Mouse (Mus musculus) kidney, adult 11 months (tissue): ENCODE results near the gene Mrpl42.

Source experiments
- DNase-seq: peaks from one replicate; pipeline ENCODE4 v3.0.0; 2022

Mrpl42 gene

DNA sequence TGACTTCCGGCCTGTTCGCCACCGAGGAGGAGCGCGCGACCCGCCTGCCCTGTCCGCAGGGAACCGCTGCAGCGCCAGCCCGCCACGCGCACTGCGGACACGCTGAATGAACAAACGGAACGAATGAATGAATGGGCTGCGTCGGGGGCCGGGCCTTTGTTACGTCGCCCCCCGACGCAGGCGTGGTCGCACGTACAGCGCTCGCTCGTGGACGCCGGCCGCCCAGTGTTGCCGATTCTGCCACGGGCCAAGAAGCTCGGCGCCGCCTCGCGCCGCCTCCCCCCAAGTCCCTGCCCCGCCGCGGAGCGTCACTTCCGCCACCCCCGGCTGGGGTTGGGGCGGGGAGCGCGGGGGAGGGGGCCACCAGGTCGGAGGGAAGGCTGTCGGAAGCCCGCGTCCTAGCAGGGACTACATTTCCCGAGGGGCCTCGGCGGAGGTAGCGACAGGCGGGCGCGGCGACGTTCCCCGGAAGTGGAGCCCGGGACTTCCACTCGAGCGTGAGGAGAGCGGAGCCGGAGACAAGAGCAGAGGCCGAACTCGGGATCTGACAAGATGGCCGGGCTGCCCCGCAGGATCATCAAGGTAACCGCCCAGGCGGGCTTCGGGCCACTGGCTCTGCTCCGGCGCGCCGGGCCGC is 13.0 kb upstream of the Mrpl42 start, which contains the start of gene Ube2n:
Gene Ube2n, plus strand, starts transcription at position 490 of the 637 bp plus-strand sequence.
- DNase-seq = peak; percentile 98

DNA sequence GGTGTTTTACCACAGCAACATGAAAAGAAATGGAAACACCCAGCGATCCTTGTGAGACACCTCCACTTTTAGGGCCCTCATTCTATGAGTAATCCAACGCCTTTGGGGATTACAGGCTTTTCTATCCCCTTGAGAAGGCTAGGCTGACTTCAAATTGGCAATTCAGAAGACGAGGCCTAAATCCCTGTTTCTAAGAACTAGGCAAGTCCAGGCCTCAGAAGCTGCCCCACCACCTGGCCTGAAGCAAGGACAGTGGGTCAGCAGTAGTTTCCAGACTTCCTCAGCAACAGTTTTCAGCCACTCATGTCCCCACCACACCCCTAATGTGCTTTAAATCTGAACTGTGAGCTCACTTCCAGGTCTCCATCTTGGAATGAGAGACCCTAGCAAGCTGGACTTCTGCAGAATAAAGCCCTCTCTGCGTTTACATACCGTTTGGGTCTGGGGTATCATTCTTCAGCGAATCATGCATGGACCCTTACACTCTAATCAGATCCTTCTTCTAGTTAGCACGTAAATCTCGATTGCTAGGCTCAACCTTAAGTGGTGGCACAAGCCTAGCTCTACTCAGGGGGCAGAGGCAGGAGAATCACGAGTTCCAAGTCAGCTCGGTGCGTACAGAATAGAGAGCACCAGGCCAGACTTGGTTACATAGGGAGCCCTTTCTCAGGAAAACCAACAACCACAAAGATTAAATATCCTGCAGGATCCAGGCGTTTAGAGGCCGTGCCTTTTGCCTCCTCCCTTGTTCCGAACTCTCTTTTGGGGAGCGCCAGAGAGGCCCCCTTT is 12.2 kb upstream of the Mrpl42 start:
- no peak for DNase-seq

DNA sequence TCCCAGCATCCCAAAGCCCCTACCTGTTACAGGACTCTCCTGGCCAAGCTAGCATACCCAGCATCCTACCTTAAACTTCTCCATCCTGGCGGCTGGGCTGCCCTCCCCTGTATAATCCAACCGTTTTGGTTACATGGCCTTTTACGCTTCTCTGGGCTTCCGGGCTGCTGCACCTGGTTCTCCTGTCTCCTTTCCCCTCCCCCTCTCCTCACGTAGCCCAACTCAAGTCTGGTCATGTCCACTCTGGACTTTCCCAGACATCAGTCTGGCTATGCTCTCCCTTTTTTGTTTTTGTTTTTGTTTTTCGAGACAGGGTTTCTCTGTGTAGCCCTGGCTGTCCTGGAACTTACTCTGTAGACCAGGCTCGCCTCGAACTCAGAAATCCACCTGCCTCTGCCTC is 10.9 kb upstream of the Mrpl42 start:
- no peak for DNase-seq

DNA sequence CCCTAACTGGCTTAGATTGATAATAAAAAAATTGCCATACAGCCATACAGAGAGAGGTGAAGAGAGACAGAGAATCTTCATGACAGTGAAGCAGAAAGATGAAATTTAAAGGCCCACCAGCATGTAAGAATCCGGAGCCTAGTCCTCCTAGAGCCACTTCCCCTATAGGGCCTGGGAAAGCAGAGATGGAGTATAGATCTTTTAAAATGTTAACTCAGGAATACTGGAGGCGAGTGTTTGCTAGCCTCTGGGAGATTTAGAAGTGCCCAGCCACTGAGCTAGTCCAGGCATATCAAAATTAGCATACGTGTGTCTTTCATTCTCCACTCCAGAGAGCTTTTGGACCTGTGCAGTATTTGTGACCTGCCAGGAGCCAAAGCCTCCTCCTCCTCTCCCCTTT is 7.5 kb upstream of the Mrpl42 start:
- no peak for DNase-seq

DNA sequence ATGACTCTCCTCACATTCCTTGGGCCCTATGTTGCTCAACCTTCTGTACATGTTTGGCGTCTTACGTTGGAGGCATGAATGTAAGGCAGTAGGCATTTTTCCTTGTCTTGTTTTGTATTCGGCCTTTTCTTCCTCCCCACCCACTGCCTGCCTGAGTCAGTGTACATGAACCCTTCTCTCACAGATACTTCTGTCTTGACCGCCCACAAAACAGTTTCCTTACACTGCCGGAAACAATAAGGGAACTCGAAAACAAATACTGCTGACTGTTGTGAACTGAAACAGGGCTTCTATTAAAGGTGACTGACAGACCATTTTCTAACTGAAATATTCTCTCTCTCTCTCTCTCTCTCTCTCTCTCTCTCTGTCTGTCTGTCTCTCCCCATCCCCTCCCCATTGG is 7.1 kb upstream of the Mrpl42 start:
- no peak for DNase-seq

DNA sequence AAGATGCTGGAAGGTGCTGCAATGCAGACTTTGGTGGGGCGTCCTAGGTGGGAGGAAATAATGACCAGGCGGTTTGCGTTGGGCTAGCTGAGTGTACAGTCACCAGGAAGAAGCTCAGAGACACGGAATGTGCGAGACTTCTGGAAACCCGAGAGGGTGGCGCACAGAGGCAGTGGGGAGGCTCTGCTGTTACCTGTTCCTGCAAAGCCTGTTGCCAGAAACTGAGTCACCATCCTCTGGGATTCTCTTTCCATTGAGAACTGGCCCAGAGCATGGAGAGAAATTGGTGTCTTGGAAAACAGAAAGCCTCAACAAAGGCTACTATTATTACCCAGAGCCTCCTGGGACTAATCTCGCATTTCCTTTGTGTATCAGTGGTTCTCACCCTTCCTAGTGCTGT is 6.4 kb upstream of the Mrpl42 start:
- DNase-seq = no peak

DNA sequence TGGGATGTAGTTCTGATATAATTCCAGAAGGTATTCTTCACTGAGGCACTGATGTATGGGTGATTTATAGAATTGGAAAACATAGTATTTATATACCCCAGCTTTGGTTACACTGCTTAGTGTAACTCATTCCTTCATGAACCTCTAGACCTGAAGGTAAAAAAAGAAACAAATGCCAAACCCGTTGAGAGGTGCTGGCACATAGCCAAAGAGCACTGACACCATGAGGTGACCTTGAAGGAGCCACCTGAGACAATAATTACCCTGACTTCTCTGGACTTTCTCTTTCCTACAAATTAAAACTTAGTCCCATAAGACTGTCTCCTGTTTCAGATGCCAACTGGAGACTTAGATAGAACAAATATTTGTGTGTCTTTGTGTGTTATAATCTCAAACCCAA is 2.6 kb upstream of the Mrpl42 start:
- DNase-seq = peak; percentile 35

DNA sequence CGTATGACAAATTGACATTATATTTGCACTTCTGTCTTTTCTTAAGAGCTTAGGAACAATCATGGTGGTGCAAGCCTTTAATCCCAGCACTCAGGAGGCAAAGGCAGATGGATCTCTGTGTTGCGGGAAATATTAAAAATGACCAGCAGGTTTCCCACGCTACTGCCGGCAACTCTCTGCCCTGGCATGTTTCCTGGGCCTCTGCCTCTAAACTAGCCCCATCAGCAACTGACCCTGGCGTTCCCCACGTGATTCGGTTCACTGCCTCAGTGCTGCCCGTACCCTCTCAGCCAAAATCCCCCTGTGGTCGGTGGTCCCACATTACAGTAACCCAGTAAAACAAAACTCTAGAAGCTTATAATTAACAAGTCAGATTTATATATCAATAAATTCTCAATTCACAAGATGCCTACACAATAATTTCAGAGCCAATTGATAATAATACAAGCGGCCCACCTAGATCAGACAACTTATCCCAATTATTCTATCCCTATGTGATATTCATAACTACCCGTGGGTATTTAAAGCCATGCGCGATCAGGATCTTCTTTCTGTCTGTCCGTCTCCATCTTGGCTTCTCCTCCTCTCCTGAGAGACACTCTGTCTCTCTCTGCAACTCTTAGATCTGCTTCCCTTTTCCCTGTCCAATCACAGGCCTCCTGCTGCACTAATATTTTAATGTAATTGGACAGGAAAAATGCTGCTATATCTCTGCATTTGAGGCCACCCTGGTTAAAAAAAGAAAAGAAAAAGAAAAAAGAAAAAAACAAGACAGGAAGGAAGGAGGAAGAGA is 1.9 kb upstream of the Mrpl42 start:
- no peak for DNase-seq

DNA sequence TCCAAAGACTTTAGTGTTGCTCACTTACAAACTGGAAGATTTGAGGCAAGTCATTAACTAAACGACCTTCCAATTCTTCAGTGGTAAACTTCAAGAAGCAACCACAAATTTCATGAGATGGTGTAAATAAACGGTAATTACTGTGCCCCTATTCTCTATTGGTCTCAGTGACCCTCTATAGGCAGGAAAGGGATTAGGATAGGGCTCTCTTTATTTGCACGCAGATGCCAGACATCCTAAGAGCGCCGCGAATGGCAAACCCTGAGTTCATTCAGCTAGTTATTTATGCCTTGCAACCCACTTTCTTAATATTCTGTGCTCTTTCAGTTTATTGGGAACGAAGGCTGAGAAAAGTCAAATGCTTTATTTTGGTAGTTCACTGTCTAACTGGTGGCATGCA is 707 bp downstream of the Mrpl42 start:
- no peak for DNase-seq

DNA sequence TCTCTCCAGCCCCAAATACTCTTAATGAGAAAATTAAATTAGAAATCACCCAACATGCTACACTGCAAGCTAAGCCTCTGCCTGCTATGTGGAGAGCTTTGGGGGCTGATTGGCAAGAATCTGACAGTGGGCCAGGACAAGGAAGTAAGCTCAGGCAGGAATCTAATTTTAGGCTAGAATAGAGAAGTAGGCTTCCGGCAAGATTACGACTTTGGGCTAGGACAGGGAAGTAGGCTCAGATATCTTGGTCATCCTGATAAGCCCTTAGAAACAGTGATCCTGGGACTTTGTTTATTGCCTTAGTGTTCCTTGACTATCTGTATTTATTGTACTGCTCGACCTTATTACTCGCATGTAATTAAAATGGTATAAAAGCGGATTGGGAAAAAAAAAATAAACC is 7.5 kb downstream of the Mrpl42 start:
- no peak for DNase-seq

DNA sequence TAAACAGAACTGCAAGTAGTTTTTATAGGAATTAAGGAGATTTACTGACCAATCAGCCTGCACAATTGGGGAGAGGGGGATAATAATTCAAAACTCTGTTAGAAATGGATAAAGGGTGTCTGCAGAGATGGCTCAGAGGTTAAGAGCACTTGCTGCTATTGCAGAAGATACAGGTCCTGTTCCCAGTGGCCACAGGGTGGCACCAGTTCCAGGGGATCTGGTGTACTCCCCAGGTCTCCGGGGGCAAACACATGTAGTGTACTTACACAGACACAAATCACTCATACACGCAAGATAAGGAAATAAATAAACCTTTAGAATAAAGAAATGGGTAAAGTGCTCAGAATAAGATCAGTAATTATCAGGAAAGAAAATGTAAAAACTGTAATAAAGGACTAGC is 12.1 kb downstream of the Mrpl42 start:
- no peak for DNase-seq

DNA sequence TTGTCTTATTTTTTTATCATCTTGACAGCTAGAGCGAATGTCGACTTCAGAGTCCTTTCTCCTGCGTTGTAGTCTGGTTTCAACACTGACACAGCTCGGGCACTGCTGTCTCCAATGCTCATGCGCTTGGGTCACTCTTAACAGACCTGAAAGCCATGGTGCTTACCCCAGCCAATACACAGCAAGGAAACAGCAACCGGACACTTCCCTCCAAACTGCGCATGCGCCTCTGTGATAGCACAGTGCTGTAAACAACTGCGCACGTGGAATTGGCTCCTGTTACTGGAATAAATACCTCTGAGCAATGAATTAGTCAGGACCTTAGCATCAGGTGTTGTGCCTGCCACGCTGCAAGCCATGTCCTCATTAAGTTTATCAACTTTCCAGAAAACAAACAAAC is 24.2 kb downstream of the Mrpl42 start:
- DNase-seq = no peak

DNA sequence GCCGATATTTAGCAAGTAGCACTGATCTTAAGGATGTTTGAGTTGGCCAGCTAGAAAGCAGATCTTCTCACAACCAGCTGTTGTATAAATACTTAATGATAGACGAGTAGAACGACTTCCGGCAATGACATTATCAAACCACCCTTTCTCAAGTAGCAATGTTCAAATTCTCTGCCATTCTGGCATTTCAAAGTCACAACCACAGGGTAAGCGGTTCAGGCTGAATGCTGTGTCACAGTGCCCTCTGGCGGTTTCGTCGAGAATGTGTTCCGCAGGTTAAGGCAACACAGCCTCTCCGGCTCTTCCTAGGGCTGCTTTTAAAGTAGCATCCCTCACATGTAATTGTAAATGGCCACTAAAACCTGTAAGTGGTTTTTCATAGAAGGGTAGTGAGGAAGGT is 25.8 kb downstream of the Mrpl42 start:
- peak; percentile 56 for DNase-seq

DNA sequence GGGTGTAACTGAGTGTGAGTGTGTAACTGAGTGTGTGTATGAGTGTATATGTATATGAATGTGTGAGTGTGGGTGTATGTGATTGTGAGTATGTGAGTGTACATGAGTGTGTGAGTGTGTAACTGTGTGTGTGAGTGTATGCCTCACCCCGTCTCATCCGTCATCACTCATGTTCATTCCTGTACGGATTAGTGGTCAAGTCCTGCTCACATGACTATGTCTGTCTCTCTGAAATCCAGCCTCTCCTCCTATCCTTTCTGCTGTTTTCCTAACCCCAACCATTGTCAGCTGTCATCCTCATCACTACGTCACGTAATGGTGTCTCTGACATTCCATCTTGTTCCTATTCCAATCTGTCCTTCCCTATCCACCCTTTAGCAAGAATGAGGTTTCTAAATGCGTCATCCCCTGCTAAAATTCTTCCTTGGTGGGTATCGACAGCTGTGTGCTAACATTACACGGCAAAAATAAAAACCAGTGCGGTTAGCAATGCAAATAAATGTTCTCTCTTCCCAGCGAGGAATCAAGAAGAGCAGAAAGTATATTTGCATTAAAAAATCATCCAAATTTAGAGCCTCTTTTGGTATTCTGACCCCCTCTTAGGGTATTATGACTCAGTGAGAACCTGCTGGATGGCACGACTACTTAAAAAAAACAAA is 29.7 kb downstream of the Mrpl42 start:
- no peak for DNase-seq

DNA sequence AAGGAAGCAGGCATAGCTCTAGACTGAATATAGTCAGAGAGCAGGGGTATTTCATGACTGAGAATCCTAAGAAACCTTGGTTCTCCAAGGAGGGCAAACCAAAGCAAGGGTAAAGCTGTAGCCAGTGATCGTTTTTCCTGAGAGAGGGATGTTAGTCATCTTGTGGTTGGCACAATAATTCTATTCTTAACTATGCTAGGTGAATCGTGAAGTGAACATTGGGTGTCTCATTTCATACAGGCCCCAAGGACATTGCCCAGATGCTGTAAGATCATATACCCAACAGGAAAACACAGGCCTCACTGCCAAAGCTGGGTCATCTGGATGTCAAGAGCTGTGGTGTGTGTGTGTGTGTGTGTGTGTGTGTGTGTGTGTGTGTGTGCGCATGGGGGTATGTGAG is 30.6 kb downstream of the Mrpl42 start:
- no peak for DNase-seq

DNA sequence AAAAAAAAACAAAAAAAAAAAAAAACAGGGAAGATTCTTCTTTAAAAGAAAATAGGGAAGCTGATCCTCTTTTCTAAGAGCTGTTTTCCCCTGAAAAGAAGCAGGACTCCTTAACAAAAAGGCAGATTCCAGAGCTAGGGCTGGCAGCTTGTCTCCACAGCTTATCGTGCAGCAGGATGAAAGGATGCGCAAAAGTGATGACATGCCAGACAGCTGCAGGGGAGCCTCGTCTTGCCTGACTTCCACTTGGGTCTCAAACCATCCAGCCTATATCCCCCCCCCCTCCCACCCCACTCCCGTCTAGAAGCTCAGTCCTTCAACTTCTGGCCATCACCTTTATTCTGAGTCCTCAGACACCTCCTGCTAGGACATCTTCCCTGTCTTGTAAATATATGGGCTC is 32.8 kb downstream of the Mrpl42 start:
- DNase-seq = no peak

DNA sequence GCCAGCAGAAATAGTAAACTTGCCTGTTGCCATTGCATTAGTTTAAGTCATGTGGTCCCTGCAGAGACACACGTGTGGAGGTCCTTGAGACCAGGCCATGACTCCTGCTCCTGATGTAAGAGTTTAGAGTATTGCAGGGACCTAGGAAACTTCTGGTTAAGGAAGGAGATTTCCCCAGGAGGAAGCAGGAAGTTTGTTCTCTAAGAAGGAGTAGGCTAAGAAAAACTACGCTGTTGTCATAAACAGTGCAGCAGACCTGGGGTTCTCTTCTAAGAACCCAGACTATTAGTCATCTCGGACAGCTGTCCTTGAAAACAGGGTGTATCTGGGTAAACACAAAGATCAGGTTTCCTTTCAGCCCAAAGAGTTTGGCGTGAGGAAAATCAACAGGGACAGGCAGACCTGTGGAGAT is 36.2 kb downstream of the Mrpl42 start:
- DNase-seq = no peak

DNA sequence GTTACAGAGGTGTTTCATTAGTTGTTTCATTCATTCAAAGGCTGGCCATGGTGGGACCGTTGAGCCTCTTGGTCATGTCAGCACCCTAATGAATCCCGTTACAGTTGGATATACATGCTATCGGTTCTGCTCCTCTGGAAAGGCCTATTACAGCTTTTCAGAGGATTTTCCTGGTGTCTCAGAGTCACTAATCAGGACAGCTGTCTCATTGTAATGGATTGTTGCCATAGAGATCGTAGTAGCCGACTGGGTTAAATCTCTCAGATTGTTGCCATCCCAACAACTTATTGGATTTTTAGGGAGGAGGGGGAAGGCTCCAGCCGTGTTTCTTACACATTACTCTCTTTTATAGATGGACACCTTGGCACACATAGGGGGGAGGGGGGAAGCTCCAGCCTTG is 37.2 kb downstream of the Mrpl42 start:
- DNase-seq = no peak

DNA sequence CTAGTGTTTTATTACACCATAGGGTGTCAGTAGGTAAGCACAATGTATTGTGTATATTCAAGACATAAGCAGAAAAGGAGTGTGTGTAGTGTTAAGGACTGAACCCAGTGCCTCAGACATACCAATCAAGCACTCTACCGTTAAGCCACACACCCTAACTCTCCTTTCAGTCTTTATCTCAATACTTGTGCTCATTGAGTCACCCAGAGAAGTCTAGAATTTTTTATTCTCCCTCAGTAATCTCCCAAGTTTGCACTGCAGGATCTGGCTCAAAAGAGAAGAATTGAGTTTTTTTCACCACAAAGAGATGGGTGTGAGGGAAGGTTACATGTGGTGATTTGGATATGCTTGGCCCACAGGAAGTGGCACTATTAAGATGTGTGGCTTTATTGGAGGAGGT is 39.5 kb downstream of the Mrpl42 start:
- DNase-seq = no peak

DNA sequence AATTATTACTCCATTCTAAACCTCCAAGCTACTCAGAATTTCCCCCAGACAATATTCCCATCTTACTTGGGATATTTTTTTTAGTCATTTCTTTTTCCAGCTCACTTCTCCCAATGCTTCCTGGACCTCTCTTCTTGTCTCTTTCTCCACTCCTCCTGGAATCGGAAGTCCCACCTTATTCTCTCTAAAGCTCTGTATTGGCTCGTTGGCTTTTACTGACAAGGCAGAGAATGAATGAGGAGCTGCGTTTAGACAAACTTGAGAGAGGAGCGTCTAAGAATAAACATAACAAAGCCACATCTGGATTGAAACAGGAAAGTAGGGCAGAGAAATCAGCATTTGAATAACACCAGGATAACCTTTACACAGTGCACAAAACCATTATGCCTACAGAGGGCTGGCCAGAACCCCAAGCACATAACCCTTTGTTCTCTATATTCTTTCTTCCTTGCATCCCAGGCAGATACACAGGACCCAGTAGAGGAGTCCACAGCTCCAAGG is 40.6 kb downstream of the Mrpl42 start:
- DNase-seq = no peak

DNA sequence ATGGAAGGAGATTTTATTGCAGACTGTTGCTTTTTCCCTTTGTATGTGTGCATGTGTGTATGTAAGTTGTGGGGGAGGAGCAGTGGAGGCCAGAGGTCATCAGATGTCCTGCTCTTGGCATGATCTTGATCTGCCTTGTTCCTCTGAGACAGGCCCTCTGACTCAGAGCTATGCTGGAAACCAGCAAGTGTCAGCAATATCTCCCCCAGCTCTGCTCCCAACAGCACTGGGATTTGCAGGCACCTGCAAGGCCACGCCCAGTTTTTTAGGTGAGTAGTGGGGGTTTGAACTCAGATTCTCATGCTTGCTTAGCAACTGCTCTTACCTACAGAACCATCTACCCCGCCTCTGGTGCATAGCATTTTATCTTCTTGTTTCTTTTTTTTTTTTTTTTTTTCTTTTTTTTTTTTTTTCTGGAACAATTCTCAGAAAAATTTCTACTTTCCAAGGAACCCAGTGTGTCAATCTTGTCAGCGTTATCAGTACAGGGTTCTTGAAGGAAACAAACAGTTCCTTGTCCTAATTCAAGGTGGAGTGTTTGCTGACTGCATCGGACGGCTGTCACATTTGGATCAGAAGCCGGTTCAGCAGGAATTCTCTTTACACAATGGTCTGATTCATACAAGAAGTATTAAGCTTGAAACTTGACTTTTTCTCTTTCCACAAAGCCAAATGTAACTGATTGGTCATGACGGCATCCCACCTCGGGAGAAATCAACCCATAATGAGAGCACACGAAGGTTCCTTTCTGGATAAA is 43.5 kb downstream of the Mrpl42 start:
- no peak for DNase-seq

DNA sequence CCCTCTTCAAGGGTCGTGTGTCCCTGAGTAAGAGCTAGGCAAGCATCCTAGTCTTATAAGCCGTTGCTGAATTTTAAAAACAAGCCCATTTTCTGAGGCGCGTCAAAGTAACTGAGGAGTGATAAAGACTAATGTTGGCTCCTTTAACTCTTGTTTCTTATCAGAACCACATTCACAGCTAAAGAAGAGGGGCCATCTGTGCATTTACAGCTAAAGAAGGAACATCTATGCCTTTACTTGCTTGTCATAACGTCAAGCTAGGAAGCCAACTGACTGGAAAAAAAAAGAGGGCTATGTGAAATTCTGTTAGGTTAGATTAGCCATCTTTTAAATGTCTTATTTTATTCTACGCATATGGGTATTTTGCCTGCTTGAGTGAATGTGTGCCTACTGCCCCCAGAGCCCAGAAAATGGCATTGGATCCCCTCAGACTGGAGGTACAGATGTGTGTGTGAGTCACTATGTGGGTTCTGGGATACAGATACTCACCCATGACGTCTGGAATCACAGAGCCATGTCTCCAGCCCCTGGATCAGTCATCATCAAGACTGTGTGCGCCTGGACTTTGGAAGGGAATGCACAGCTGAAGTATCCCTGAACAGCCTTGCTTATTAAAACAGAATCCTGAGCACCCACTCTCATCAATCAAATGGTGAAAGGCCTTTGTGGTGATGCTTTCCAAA is 44.2 kb downstream of the Mrpl42 start:
- DNase-seq = no peak
